Mouse (Mus musculus) kidney, postnatal 10 days (tissue): ENCODE measurements at regions not wholly inside any gene's neighbourhood (a gene's known extent, or its start where the extent isn't known, plus 50 kb on each side); places are given as distances from the start of the nearest gene placed in this dataset.
A peak's percentile ranks its signal among the peaks of the same experiment; 100 is the strongest.

Experiments
- DNase-seq: peaks from one replicate; pipeline ENCODE4 v3.0.0; 2021; ENCODE audit warnings: mixed read lengths

DNA sequence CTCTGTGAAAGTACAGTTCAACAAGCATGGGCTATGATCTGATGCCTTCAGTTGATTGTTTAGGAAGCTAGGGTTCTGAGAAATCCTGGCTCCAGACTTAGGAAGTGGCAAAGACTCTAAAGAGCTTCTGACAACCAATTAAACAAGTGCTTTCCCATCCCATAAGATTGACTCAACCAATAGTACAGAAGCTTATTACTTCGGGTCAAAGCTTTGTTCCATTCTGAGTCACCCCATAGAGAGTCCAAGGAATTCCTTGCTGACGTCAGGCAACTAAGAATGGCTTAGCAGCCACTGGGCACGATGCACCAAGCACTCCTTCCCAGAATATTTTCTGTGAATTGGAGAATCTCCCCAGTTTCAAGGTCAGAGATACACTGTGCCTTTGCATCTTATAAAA lies 59.0 kb upstream of the Ntm start:
- DNase-seq = no peak

DNA sequence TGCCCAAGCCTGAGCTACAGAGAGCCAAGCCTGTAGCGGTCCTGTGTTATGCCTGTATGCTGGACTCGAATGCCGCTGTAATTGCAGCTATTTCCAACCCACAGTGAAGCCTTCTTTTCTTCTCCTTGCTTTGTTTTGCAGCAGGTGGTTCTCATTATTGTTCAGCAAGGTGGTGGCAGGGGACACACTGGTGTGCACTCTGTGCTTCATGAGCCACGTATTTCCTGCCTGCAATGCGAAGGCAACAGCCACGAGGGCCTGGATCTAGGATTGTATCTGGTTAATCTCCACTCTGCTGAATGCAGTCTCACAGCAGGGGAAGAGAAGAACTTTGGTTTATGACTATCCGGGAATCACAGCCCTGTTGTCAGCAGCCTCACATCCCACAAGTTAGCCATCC lies 62.3 kb upstream of the Ntm start:
- no peak for DNase-seq

DNA sequence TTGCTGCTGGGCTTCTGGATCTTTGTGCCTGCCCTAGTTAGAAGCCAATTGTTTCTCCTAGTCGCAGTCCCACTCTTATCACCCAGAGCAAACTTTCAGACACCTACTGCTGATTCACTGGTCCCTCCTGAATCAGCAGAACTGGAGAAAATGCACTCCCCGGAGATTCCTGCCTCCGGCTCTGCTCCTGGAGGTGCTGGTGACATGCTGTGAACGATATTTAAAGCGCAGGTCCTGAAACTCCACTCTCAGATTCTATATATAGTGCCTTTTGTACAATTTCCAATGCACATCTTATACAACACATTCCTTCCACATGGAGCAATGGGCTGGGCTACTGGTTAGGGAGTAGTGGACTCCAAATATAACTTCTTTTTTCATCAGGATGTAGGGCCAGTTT lies 64.0 kb upstream of the Ntm start:
- DNase-seq = no peak

DNA sequence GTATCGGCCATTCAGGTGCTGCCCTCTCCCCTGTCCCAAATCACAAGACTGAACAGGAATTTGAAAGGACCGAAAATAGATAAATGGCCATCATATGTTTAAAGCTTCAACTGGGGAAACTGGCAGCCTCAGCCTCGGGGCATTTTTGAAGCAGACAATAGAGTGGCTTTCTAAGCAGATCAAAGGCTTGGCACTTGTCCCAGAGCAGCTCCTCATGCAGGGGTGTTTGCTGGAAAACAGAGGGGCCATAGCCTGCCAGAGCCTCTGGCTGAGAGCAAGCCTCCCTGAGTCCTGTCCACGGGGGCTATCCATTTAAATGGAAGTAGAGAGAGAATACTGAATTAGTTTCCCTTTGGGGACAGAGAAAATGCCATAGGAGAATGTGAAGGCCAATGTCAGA lies 77.5 kb upstream of the Ntm start:
- peak; percentile 15 for DNase-seq

DNA sequence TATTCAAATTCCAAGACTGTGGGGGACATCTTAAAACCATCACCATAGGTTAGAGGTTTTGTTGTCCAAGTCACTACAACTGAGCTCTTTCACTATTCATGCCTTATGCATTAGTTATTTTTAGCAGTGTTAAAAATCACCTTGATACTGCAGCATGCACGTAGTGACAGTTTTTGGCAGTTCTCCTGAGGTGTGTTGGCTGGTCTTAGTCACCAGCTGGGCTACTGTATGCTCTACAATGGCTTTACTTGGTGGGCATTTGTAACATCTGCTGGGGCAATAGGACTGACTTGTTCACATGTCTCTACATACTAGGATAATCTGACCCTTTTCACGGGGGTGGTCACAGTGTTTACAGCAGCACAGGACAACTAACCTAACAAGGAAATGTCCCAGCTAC lies 101.6 kb upstream of the Ntm start:
- no peak for DNase-seq

DNA sequence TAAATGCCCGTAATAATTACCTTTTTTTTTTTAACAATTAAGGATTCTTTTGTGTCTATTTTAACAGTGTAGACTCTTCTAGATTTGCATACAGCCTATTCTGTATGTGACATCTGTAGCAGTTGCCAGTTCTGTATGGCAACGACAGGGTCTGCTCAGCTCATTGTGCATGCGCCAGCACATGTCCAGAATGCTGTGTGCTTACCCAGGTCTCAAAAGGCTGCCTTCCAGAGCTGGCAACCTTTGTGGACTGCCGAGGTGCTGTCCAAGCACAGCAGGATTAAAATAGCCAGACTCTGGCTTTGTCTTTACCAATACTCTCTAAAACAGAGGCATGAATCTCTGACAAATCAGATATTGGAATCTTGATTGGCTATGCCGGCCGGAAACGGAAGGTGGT lies 105.0 kb upstream of the Ntm start:
- DNase-seq = no peak

DNA sequence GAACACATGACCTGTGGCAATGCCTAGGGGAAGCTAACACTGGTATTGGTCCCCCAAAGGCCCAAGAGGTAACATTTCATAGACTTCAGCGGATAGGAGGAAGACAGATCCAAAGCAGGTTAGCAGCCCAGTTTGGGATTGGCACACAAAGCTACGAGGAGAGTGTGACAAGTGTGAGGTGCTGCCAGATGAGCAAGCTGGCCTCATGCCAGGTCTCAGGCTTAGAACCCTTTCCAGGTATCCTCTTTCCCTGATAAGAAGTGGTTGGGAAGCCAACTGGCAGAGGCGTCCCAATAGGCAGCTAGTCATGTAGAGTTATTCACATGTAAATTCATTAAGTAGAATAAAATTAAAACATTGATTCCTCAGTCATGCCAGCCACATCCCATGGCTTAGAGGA lies 112.3 kb upstream of the Ntm start:
- DNase-seq = no peak

DNA sequence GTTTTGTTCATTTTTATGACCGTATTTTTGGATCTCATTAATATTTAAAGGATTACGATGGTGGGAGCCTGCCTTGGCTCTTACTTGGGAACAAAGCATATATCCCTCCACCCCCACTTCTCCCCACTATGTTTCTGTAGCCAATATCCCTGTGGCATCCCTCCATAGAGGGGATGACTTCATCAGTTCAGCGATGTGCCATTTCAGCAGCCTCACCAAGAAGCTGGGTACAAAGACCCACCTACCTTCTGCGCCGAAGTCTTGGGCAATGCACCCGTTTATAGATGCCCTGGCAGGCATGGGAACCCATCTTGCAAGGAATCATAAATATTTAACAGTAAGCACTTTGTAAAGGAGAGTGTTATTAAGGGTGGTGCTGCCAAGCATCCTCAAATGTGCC lies 113.1 kb upstream of the Ntm start:
- no peak for DNase-seq

DNA sequence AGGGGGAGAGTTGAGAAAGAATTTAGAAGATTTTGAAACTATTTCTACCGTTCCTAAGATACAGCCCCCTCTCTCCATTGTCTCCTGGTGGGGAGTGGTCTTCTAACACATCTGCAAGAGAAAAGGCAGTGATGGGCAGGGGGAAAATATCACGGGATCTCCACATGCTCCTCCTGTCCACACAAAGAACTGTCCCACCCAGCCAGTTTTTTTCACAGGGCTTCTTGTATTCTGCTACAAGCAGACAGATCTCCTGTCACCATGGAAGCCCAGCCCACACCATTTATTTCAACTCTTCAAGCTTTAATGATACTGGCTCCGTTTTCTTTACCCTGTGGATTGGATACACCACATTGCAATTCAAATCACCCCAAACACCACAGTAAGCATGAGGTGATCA lies 113.5 kb upstream of the Ntm start:
- DNase-seq = no peak

DNA sequence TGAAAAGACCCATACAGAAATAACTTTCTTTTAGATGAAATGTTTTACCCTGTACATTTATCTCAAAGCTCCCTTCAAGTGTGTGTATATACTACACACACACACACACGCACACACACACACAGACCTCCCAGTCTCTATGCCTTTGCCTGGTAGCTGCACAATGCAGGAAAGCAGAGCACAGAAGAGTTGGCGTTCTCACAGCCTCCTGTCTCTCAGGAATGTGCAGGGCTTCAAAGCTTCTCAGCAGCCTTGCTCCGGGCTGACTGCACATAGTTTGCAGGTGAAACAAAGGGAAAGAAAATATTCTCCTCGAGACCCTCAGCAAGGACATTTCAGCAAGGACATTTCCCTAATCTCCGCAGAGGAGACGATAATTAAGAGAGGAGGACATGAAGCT lies 139.0 kb upstream of the Ntm start:
- DNase-seq = no peak

DNA sequence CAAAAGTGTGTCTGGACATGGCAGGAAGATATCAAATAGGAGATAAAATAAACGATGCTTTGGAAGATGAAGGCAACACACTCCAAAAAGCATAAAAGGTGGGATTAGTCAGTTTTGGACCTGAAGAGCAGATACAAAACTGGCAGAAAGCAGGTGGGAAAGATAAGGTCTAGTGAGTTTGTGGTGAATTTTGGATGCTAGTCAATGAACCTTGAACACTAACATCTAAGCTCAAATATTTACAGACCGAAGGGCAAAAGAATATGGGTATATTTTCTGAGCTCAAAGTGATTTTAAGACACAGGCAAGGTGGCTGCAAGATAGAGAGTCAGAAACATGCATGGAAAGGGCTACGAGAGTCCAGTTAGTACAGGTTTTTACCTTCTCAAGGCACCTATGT lies 159.4 kb upstream of the Ntm start:
- DNase-seq = no peak

DNA sequence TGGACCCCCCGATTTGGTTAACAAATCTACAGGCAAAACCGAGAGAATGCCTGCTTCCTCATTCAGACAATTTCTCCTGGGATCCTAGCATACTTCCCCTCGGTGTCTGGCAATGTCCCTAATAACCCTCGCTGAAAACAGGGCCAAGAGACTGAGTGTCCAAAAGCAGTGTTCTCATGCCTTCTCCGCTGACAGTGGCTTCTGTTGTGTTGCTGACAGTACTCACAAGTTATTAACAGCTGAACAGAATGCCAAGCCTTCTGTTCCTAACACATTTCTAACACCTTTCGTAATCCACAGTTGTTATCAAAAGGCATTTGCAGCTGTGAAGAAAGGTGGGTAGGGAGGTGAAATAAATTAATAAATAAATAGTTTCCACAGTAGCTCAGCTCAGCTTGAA lies 166.2 kb upstream of the Ntm start:
- no peak for DNase-seq

DNA sequence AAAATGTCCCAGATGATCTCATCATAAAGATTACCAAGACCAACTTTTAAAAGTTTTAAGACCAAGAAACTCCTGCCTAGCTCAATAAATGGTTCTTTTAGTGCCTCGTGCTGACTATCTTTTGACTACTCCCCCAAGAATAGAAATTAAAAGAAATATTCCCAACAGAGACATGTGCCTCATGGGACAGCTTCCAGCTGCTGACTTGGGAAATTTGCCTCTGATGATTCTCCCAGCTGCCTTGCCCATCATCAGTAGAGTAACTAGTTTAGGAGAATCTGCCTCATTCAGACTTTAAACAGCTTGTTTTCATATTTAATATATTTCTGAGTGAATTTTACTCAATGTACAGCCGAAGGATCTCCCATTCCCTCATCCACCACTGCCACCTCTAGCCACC lies 168.7 kb upstream of the Ntm start:
- peak; percentile 55 for DNase-seq

DNA sequence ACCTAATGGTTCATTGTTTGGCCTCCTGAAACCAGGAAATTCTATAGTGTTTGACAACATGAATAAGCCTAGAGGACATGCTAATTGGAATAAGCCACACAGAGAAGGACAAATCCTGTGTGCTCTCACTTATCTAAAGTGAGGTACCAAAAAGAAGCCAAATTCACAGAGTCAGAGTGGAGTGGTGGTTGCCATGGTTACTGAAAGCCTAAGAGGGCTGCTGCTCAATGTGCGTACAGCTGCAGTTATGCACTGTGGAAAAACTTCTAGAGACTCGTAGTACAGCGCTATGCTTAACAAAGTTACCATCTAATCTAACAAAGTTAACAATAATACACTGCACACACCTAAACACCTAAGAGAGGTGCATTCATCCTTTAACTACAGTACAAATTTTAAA lies 171.4 kb upstream of the Ntm start:
- DNase-seq = no peak

DNA sequence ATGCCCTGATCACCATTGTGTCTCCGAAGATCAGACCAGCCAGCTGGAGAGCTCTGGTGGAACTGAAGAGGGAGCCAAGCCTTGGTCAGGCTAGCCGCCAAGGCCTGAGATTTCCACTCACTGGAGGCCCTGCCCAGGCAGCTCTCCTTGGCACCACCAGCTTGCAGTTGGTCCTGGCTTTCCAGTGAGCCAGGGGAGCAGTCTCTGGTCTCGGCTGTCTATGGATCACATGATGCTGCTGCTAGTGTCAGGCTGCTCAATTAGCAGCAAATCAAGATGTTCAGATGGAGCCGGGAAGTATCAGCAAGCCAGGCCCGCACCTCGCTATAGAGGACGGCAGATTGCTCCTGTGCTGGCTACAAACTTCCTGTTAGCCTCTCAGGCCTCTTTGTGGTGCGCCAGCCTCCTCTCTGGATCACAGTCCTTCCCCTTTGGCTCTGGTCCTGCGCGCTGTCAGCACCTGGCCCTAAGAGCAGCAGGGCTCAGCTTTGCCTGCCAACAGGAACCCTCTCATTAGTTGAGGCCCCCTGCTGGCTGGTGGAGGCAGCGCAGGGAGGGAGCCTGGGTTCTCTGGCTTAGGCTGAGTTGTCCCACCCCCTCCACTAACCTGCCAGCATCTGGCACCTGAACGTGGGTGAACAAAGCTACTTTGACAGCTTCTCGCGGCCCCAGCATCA lies 174.8 kb upstream of the Ntm start:
- DNase-seq = peak; percentile 88

DNA sequence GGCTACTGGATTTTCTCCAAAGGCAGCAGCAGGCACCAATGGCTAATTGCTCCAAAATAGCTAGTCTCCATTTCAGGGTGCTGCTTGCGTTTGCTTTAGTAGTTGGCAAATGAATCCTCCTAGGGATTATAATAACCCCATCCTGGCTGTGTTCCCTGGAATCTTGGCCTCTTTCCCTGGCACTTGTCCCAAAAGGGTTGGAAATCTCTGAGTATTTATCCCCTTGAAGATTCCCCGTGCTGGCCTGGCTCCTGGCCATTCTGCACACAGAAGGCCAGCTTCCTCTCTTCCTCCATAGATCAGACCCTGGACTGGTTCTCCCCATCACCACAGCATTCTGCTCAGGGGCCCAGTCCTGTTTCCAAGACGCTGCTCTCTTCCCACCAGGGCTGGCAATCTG lies 177.2 kb upstream of the Ntm start:
- DNase-seq = peak; percentile 88

DNA sequence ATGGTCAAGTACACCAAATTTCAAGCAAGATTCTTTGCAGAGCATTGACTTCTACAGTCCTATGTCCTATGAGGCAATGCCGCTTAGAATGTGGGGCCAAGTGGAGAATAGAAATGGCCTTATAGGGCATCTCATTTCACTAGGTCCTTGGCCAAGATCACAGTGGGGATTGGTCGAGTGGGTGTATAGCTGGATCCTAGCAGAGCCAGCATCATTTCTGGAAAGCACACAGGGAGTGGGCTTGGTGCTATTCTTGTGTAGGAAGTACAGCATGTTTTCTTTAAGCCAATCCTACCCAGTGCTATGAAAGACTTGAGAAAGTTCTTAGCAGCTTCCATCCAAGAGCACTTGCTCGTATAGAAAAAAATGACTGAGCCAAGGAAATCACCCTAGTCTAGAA lies 178.2 kb upstream of the Ntm start:
- DNase-seq = no peak

DNA sequence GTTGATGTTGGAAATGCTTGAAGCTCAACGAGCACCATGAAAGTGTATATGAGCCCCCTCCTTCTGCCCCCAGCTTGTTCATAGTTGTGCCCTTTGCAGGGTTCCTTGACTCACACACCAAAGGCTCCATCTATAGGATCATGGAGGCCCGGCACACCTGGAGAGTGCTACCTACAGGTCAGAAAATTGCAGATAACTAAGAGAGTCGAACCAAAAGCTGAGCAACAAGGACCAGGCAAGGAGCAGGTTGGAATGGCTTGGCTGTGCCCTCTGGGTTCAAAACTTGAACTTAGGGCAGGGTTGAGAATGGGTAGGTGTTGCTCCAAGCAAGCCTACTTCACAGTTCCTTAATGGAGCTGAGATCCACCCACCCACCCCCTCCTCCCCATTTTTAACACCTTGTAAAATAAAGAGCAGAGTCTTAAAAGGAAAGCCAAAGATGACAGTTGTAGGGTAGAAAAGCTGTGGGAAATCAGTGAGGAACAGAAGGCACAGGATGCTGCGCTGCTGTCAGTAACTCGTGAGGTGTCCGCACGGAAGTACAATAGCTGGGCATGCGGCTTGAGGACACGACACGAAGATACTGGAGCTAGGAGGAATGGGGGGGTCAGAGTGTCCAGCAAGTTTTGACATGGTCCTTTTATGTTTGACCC lies 180.0 kb upstream of the Ntm start:
- no peak for DNase-seq

DNA sequence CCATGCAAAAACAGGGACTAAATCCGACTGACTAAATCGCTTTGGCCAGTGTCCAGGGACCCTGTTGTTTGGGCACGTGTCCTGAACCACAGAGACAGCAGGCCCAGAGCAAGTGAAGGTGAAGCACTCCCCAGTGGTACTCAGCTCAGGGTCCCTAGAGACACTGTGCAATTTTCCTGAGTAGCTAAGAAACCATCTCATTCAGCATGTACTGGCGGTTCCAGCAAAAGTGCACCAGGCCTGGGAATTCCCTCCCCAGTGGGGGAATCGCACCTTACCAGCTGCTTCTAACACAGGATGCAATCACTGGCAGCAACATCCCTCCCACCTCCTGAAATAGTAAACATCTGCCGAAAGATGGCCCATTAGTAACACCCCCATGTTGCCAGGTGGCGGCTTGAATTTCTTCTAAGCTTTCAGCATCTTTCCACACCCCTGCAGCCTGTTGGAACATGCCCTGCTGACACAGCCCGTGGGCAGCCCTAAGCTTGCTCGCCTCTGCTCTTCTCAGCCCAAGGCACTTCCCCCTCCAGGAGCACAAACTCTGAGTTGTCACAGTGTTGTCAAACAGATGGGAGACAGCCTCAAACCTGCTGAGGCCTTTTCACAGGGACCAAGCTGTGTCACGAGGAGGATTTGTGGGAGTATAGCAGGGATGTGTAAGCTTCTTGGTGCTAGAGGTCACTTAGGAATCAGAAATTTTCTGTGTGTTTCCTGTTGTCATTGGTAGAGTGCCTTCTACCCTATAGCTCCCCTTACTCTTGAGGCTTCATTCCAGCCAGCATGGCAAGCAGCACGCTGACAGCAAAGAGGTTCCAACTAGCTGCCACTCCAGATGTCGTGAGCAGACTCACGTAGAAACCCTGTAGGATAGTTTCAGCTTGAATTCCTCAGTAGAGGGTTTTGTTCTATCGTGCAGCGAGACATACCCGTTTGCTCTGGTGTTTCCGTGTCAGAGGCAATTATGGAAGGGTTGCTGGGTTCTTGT lies 186.8 kb upstream of the Ntm start:
- DNase-seq = no peak

DNA sequence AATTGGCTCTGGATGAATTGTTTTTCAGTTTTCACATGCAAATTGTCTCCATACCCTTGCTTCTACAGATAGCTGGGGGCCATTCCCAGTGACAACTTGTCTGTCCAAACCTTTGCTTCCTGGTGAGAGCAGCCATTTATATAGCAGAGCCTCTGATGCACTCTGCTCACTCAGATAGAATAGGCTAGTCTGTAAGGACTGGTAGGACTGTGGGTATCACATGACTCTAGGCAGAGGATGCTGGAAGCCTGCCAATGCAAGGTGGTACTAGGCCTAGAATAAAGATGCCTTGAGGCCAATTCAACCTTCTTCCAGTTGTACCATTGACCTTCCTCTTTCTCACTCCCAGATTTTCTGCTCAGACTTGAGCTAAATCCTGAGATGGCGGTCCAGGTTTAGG lies 188.2 kb upstream of the Ntm start:
- peak; percentile 20 for DNase-seq

DNA sequence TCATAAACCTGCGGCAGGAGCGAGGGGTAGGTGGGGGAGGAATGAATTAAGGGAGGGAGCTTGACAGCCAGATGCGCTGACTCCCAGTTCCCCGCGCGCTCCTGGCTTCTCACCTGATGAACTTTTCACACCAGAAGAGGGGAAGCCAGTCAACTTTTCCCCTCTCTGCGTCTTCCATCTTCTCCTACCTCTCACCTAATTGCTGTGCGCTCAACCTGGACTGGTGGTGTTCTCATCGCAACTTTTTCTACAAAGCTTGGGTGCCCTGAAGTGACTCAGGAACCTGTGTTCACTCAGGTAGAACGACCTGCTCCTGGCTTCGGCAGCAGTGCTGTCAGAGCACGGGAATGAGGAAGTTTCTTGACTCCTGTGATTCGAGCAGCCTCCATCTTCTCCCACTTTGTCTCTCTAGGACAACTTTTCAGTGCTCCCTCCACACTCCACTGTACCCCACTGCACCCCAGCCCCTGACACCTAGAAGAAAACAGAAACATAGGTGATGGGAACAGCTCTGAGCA lies 203.4 kb upstream of the Ntm start:
- DNase-seq = peak; percentile 23

DNA sequence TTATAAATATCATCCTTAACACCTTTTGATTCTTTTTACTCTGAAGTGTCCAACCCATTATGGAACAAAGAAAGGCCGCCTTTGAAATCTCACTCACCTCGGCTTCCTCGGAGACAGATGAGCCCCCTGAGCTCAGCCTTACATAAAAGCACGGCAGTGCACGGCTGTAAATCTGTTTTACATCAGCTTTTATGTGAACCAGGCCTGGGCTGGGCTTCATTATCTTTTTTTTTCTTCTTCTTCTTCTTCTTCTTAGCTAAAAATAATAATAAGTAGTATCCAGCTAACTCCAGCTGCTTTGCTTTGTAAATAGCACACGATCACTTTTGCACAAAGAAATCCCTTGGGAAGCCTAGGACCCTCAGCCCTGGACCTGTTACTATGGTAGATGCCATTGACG lies 204.3 kb upstream of the Ntm start:
- DNase-seq = no peak

DNA sequence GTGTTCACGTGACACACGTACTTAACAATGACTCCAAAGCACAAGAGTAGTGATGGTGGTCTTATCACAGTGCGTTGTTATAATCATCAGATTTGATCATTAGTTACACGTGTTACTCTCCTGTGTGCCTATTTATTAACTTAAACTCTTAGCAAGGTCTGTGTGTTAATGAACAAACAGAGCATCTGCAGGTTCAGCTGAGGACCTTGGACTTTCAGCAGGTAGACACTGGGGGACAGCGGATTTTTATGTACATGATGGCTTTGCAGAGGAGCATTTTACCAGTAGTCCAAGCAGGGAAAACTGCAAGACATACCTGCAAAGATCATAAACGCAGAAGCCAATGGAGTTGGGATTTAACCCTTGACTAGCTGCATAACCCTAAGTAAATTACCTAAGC lies 211.7 kb upstream of the Ntm start:
- peak; percentile 7 for DNase-seq

DNA sequence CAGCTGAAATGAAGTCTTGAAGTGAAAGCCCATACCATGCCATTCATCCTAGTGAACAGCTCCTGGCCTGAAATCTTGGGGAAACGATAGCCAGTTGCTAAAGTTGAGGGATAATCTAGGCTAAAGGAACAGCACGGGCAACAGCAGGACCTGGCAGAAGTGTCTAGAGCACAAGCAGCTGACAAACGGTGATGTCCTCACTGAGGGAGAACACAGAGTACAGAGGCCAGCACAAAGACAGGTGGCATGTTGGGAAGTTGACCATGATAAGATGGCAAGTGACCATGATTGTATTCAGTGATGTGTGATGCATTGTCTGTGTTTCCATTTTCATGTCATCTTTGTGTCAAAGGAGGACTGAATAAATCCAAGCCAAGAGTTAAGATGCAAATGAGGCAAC lies 212.4 kb upstream of the Ntm start:
- no peak for DNase-seq
